Mouse (Mus musculus) lung, embryonic 15.5 days (tissue): ENCODE measurements around the gene Elk3. TPM values are rescaled to one million over a fixed set of nuclear protein-coding genes. Genes with fewer than 3 reads are reported as not detected.

Experiments
- ATAC-seq: fragments of 200-750 bp; cut with Nextera tagmentation; 2 replicates; pipeline ENCODE4 v1.8.0; 2017; ENCODE audit warnings: moderate number of reproducible peaks, borderline replicate concordance; ENCODE audit not compliant: low FRiP score, low TSS enrichment; ENCODE audit errors: extremely low read depth
- H3K27ac ChIP-seq: fragments of 300-500 bp; sonication (generic); 2 replicates; pipeline ENCODE4 v1.5.1; 2015; ENCODE audit warnings: moderate library complexity, mild to moderate bottlenecking, inconsistent platforms
- H3K27me3 ChIP-seq: fragments of 300-500 bp; sonication (generic); 2 replicates; pipeline ENCODE4 v1.6.1; 2015; ENCODE audit warnings: inconsistent platforms
- H3K36me3 ChIP-seq: fragments of 300-500 bp; sonication (generic); 2 replicates; pipeline ENCODE4 v1.6.1; 2015; ENCODE audit warnings: inconsistent platforms
- H3K4me1 ChIP-seq: fragments of 300-500 bp; sonication (generic); 2 replicates; pipeline ENCODE4 v1.6.1; 2015; ENCODE audit warnings: inconsistent platforms
- H3K4me2 ChIP-seq: fragments of 300-500 bp; sonication (generic); 2 replicates; pipeline ENCODE4 v1.6.1; 2015; ENCODE audit warnings: inconsistent platforms, mild to moderate bottlenecking, moderate library complexity
- H3K4me3 ChIP-seq: fragments of 300-500 bp; sonication (generic); 2 replicates; pipeline ENCODE4 v1.5.1; 2015; ENCODE audit warnings: mild to moderate bottlenecking, inconsistent platforms
- H3K9ac ChIP-seq: fragments of 300-500 bp; sonication (generic); 2 replicates; pipeline ENCODE4 v1.6.1; 2015; ENCODE audit warnings: inconsistent platforms
- H3K9me3 ChIP-seq: fragments of 300-500 bp; sonication (generic); 2 replicates; pipeline ENCODE4 v1.6.1; 2016; ENCODE audit warnings: inconsistent platforms
- WGBS: fragments of 180-500 bp; shearing (Covaris S2); methylation state at CpG from one replicate; pipeline ENCODE4 v1.1.7; 2015; 5-methylcytosine and 5-hydroxymethylcytosine counted together
- polyA plus RNA-seq: library from polyadenylated mRNA; unstranded; fragments of >200 nt; fragmentation: Nextera tagmentation; extraction: Ambion mirVana; gene quantifications from 2 replicates; pipeline ENCODE4 v1.2.1, GENCODE M21; 2015

The Elk3 gene
- polyA plus RNA-seq, 1 experiment from 2014 or later, result 52.3 TPM

DNA sequence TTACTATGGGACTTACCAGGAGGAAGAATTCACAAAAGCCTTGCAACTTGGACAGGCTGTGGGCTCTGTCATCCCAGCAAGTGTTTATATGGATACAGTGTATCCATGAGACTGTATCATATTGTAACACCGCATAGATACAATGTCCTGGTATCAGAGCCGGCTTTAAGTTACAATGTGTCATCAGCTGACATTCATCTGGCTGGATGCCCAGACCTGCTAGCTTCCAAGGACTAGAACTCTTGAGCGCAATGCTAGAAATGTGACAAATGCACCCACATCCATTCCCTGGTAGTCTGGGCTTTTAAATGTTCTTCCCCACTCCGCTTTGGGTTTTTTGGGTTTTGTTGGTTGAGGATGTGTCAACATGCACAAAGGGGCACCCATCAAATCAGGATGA is 22.6 kb downstream of the Elk3 start:
- Histone ChIP-seq H3K9ac (no peak overlapping the region), H3K27me3 (no peaks in the 10 kb centered on the region), H3K4me3 (no peak overlapping the region), H3K27ac (0 out of 2 replicates have a peak overlapping the region, but pooled peaks have one; percentile 24), H3K4me1 (peaks cover 40% of the 10 kb centered on the region), H3K36me3 (peaks cover 12% of the 10 kb centered on the region), H3K9me3 (no peaks in the 10 kb centered on the region), H3K4me2 (no peak overlapping the region)
- 35% methylated on average over 4 of the region's 4 CpGs for WGBS
- ATAC-seq, result no peak

DNA sequence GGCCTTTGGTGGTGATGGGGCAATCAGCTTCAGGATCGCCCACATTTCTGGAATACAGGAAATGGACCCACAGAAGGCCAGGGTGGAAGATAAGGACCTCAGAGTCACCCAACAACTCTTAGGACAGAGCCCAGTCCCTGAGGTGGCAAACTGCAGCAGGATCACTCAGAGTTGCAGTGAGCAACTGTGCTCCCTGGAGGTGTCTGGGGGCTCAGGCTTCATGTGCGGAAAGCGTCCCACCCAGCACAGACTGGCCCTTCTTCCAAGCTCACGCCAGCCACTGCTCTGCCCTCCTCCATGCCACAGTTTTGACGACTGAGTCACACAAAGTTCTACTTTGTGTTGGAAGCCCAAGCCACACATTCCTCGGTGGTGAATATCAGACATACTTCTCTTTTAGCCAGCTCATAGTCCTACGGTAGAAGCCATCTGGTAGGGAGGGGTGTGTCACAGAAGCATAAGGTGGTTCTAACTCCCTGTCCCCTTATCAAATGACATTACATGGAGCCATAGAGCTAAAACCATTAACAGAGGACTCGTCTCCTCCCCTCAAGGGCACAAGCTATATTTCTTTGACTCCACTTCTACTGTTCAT is 23.3 kb downstream of the Elk3 start:
- Histone ChIP-seq H3K9ac (no peak overlapping the region), H3K4me2 (no peak overlapping the region), H3K9me3 (no peaks in the 10 kb centered on the region), H3K27me3 (no peaks in the 10 kb centered on the region), H3K4me1 (peaks cover 40% of the 10 kb centered on the region), H3K36me3 (peaks cover 12% of the 10 kb centered on the region), H3K4me3 (no peak overlapping the region), H3K27ac (no peak overlapping the region)
- WGBS, result 79% methylated on average over 8 of the region's 8 CpGs
- no peak for ATAC-seq

DNA sequence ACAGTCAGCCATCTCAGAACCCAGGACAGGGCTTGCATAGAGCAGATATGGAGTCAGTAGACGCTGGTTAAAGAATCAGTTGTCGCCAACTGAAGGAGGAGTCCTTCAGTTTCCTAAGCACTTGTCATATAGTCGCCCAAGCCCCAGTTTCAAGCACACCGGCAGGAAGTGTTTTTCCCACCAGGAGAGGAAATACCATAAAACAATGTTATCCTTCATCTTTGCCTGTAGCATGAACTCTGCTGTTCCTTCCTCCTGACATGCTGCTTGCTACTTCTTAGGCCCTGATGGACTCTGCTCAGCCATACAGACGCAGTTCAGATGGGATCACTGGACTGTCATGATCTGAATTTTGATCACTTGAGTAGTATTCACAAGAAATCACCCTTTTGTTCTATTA is 25.4 kb downstream of the Elk3 start:
- Histone ChIP-seq H3K36me3 (peaks cover 27% of the 10 kb centered on the region), H3K27me3 (no peaks in the 10 kb centered on the region), H3K9ac (no peak overlapping the region), H3K27ac (0 out of 2 replicates have a peak overlapping the region, but pooled peaks have one; percentile 5), H3K4me3 (no peak overlapping the region), H3K4me1 (peaks cover 41% of the 10 kb centered on the region), H3K4me2 (no peak overlapping the region), H3K9me3 (no peaks in the 10 kb centered on the region)
- ATAC-seq, result no peak
- 43% methylated on average over 5 of the region's 5 CpGs for WGBS

DNA sequence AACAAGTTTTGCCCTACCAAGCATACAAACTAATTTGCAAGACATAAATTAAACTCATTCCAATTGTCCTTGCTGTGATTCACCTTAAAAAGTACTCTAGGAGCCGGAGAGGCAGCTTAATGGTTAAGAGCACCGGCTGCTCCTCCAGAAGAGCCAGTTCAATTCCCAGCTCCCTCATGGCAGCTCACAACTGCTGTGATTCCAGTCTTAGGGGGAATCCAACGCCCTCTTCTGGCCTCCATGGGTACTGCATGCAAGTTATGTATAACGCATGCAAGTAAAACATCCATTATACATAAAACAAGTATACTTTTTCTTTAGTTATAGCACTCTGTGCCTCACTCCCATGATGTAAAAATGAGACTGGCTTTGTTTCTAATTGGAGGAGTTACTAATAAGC is 27.7 kb downstream of the Elk3 start:
- H3K4me1 ChIP-seq, result peaks cover 24% of the 10 kb centered on the region
- no peak overlapping the region for H3K4me2 ChIP-seq
- no peak overlapping the region for H3K4me3 ChIP-seq
- ATAC-seq, result no peak
- H3K9ac ChIP-seq, result no peak overlapping the region
- peaks cover 38% of the 10 kb centered on the region for H3K36me3 ChIP-seq
- H3K27me3 ChIP-seq, result no peaks in the 10 kb centered on the region
- 72% methylated on average over 4 of the region's 4 CpGs for WGBS
- peak overlapping the region; percentile 13; the same call in 1 of the 2 replicates for H3K27ac ChIP-seq
- no peaks in the 10 kb centered on the region for H3K9me3 ChIP-seq

DNA sequence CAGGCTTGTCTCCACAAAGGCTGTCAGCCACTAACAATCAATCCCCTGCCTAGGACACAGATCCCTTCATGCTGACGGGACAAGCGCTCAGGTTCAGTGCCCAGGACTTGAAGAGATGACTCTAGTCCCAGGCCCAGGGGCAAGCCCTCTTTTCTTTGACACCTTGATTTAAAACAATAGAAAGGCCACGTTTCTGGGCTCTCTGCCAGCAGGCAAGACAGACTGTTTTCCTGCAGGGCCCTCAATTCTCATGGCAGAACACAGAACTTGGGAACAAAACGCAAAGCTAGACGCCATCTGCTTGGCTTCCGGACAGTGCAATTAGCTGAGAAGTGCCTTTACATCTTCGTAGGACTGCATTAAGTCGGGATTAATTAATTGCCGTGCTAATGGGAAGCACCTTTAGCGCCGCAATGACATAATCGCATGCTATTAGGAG is 28.4 kb downstream of the Elk3 start:
- ATAC-seq, result no peak
- 55% methylated on average over 12 of the region's 12 CpGs for WGBS
- no peaks in the 10 kb centered on the region for H3K27me3 ChIP-seq
- H3K36me3 ChIP-seq, result peaks cover 38% of the 10 kb centered on the region
- no peaks in the 10 kb centered on the region for H3K9me3 ChIP-seq
- H3K9ac ChIP-seq, result no peak overlapping the region
- peaks cover 18% of the 10 kb centered on the region; the same call in 1 of the 2 replicates for H3K4me1 ChIP-seq
- H3K4me3 ChIP-seq, result no peak overlapping the region
- no peak overlapping the region for H3K4me2 ChIP-seq
- peak overlapping the region; percentile 13; the same call in 1 of the 2 replicates for H3K27ac ChIP-seq

DNA sequence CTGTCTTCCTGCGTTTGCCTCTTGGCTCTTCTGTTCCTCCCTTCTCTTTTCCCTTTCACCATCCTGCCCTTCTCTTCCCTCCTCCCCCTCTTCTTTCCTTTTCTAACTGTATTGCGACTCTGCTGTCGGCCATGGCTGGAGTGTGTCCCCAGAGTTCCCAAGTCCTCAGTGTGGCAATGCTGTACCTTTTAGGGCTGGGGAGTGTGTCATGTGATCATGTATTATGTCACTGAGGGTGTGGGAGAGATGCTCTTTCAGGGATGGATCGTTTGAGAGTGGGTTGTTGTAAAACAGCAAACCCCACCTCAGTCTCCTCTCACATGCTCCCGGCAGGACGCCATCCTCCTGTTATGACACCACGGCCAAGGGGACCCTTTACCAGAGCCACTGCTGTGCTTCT is 29.8 kb downstream of the Elk3 start:
- Histone ChIP-seq H3K4me3 (no peak overlapping the region), H3K4me1 (peaks cover 26% of the 10 kb centered on the region), H3K9ac (no peak overlapping the region), H3K4me2 (no peak overlapping the region), H3K9me3 (no peaks in the 10 kb centered on the region), H3K27ac (no peak overlapping the region), H3K36me3 (peaks cover 38% of the 10 kb centered on the region), H3K27me3 (no peaks in the 10 kb centered on the region)
- ATAC-seq, result no peak
- 75% methylated on average over 7 of the region's 7 CpGs for WGBS

DNA sequence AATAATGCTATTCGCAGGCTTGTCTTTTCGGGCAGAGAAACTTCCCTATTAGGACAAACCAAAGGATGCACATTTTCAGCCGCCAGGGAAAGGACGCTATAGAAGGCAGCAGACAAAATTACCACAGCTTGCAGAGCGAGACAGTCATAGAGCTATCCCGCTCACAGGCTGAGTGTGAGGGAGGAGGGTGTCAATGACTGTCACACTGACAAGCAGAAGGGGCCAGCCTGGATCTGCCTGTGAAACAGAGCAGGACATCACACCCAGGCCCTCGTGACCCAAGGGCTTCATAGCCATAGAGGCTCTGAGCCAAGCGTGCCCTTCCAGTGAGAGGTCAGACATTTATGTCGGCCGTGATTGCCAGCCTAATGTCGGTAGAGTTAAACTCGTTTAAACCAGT is 30.3 kb downstream of the Elk3 start:
- 68% methylated on average over 12 of the region's 12 CpGs for WGBS
- Histone ChIP-seq H3K9me3 (no peaks in the 10 kb centered on the region), H3K4me2 (no peak overlapping the region), H3K27ac (no peak overlapping the region), H3K27me3 (no peaks in the 10 kb centered on the region), H3K4me3 (no peak overlapping the region), H3K4me1 (peaks cover 27% of the 10 kb centered on the region), H3K36me3 (peaks cover 38% of the 10 kb centered on the region), H3K9ac (no peak overlapping the region)
- no peak for ATAC-seq

DNA sequence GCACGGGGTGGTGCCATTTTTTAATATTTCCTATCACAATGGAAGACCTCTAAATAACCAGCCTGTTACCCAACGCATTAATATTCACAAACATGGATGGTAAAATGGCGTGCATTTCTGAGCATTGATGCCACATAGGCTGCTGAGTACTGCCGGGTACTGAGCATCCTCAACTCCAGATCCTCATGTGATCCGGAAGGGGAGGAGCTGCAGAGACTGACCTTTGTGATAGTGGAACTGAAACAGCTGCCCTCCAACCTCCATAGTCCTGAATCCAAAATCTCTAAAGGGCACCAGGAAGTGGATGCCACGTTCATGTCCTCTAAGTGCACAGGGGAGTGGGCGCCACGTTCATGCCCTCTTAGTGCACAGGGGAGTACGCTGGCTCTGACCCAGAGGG is 31.9 kb downstream of the Elk3 start:
- H3K27me3 ChIP-seq, result no peaks in the 10 kb centered on the region
- H3K36me3 ChIP-seq, result peaks cover 31% of the 10 kb centered on the region
- peaks cover 36% of the 10 kb centered on the region for H3K4me1 ChIP-seq
- no peak for ATAC-seq
- H3K4me3 ChIP-seq, result no peak overlapping the region
- H3K9me3 ChIP-seq, result no peaks in the 10 kb centered on the region
- no peak overlapping the region for H3K27ac ChIP-seq
- WGBS, result 89% methylated on average over 9 of the region's 9 CpGs
- no peak overlapping the region for H3K4me2 ChIP-seq
- no peak overlapping the region for H3K9ac ChIP-seq

DNA sequence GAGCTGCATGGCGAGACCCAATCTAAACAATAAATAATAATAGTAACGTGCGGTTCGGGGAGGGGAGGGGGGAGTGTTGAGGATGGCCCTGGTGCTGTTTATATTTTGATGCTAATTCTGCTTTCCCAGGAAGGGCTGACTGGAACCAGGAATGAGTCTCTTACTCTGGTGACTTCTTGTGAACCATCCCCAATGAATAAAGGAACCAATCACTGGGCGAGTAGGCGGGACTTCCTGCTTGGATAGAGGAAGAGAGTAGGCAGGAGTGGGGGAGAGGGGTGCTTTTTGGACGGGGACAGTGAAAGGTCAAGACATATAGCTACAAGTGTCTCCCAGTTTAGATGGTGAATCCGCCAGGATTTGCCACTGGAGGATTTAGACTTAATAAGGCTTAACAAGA is 32.6 kb downstream of the Elk3 start:
- H3K4me2 ChIP-seq, result no peak overlapping the region
- no peak overlapping the region for H3K4me3 ChIP-seq
- H3K4me1 ChIP-seq, result peaks cover 40% of the 10 kb centered on the region
- 72% methylated on average over 8 of the region's 8 CpGs for WGBS
- H3K36me3 ChIP-seq, result peaks cover 26% of the 10 kb centered on the region
- no peak overlapping the region for H3K27ac ChIP-seq
- no peak overlapping the region for H3K9ac ChIP-seq
- no peaks in the 10 kb centered on the region for H3K27me3 ChIP-seq
- H3K9me3 ChIP-seq, result no peaks in the 10 kb centered on the region
- no peak for ATAC-seq

DNA sequence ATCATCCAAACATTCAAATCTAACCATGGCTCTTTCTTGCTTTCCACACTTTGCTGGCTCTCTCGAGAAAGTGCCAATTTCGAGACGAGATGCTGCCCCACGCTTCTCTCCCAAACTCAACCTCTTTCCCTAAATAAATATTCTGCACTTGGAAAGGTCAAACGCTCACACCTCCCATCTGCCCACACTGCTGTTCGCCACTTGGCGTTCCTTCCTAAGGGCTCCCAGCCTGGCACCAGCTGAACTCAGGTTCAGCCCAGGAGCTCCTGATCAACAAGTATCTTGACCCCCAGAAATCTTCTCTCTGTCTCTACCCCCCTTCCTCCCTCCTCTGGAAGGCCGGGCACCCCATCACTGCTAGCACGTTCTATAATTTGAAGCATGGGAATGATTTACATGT is 34.1 kb downstream of the Elk3 start:
- no peaks in the 10 kb centered on the region for H3K27me3 ChIP-seq
- H3K4me3 ChIP-seq, result peak overlapping the region; percentile 30; the same call in 1 of the 2 replicates

DNA sequence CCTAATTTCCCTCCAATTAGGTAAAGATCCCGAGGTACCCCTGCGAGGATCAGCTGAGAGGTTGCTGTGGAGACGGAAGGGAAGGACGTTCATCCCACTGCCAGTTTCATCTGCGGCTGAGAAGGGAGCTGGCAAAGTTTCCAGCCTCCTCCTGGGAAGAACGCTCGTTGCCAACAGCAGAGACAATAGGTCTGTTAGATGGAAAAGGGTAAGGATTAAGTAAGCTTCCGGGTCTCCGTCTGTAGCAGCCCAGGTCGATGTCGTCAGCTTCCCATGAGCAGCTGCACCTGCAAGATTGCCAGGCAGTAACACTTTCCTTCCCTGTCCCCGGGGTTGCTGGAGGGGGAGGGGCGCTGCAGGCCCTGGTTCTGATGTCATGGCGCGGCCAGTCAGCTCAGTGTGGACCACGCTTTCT is 34.6 kb downstream of the Elk3 start:
- peak; percentile 55; the same call in 1 of the 2 replicates for ATAC-seq
- peaks cover 51% of the 10 kb centered on the region for H3K4me1 ChIP-seq
- H3K4me3 ChIP-seq, result peak overlapping the region; percentile 30
- H3K9ac ChIP-seq, result no peak overlapping the region
- H3K4me2 ChIP-seq, result peak overlapping the region; percentile 47
- peak overlapping the region; percentile 29 for H3K27ac ChIP-seq
- H3K36me3 ChIP-seq, result peaks cover 19% of the 10 kb centered on the region
- no peaks in the 10 kb centered on the region for H3K9me3 ChIP-seq
- no peaks in the 10 kb centered on the region for H3K27me3 ChIP-seq
- WGBS, result 10% methylated on average over 16 of the region's 16 CpGs

More for the DNA sequence above, 34.1 kb downstream of the Elk3 start:
- Histone ChIP-seq H3K4me2 (peak overlapping the region; percentile 47), H3K27ac (peak overlapping the region; percentile 29; the same call in 1 of the 2 replicates), H3K9me3 (no peaks in the 10 kb centered on the region), H3K36me3 (peaks cover 24% of the 10 kb centered on the region), H3K9ac (no peak overlapping the region), H3K4me1 (peaks cover 51% of the 10 kb centered on the region)
- no peak for ATAC-seq
- 46% methylated on average over 9 of the region's 9 CpGs for whole genome bisulfite sequencing

DNA sequence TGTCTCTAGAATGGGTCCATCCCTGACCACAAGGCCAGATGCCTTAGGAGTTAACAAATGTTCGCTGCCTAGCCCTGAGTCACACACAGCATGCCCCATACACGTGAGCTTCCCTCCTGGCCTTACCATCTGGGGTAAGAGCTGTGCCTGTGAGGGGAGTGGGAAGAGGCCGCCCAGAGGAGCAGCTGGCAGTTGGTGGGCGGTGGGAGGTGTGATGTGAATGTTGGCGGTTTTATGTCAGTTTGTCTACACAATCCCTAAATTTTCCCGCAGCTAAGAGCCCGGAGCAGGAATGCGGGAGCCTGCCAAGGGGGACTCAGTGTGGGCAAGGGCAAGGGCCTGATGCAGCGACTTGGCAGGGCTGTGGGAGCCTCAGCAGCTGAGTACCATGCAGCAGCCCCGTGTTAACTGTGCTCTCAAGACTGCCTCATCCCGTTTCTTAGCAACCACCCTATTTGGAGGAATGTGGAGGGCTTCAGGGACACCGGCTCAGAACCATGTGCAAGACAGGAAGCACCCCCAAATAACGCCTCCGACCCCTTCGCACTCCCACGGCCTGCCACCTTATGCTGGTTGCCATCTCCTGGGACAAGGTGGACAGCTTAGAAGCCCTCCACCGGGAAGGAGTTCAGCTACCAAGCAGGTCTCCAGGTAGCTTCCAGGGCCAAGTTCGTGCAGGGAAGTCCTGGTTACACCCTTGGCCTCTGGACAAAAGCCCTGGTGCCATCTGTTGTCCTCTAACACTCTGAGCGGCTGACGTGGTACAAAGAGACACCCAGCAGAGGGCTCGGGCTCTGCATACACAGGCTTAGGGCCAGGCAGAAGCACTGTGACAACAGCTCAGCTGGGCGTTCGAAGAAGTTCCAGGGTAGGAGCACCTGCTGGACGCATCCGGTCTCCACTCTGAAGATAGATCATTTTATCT is 35.5 kb downstream of the Elk3 start:
- H3K4me3 ChIP-seq, result no peak overlapping the region

More for the DNA sequence above, 35.5 kb downstream of the Elk3 start:
- Histone ChIP-seq H3K27me3 (no peaks in the 10 kb centered on the region), H3K27ac (peak overlapping the region; percentile 44; the same call in 1 of the 2 replicates), H3K36me3 (peaks cover 12% of the 10 kb centered on the region; the same call in 1 of the 2 replicates), H3K9ac (no peak overlapping the region), H3K9me3 (no peaks in the 10 kb centered on the region), H3K4me2 (peak overlapping the region; percentile 47), H3K4me1 (peaks cover 47% of the 10 kb centered on the region)
- 38% methylated on average over 25 of the region's 25 CpGs for WGBS
- ATAC-seq, result no peak
